Mouse (Mus musculus): ENCODE measurements around the gene Vwa5b2. TPM values are rescaled to one million over a fixed set of nuclear protein-coding genes. Genes with fewer than 3 reads are reported as not detected.

Gene Vwa5b2
- polyA plus RNA-seq, 1 experiment: 58.1 TPM

- Histone ChIP-seq H3K4me1 (ENCODE audit: control insufficient read depth, insufficient read depth, low read length) (peaks cover 12% of the 10 kb centered on the region), H3K27me3 (ENCODE audit: control insufficient read depth, insufficient read depth, low read length) (no peaks in the 10 kb centered on the region), H3K27ac (ENCODE audit: insufficient read depth, low read length) (peak within 1 kb of the TSS; percentile 66), H3K4me3 (replicated peaks; ENCODE audit: insufficient read depth, low read depth, low read length) (peak within 1 kb of the TSS; percentile 74)
- 1% methylated on average over 54 of the region's 54 CpGs for WGBS
- peak; percentile 66 to 76 for DNase-seq
- TF ChIP-seq POLR2A (IDR thresholded peaks at IDR 0.05; ENCODE audit: borderline replicate concordance, insufficient read depth, low read length) (peak; percentile 39; the same call in 1 of the 2 replicates), CTCF (IDR thresholded peaks at IDR 0.05; ENCODE audit: borderline replicate concordance, insufficient read depth, low read depth, low read length) (no peak)
Observed at GRCm38 (mm10) chr16:20629731-20630634, 40.7 kb downstream of the Vwa5b2 start, which contains the start of gene Ece2. Gene Ece2, plus strand, starts transcription at chr16:20629828.

DNA sequence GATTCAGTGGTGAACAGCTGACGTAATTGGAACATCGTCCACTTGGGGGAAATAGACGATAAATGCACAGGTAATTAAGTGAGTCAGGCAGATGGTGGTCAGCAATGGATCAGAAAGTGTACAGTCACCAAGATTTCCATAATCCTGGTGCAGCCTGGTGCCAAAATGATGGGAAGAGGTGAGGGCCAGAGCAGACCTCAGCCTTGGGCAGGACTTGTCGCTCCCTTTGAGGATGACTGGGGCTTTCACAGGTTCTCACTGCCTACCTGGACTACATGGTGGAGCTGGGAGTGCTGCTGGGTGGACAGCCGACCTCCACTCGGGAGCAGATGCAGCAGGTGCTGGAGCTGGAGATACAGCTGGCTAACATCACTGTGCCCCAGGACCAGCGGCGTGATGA, 48.1 kb downstream of the Vwa5b2 start:
- TF ChIP-seq CTCF (IDR thresholded peaks at IDR 0.05; ENCODE audit: borderline replicate concordance, insufficient read depth, low read depth, low read length): no peak
- no peak for TF ChIP-seq POLR2A (IDR thresholded peaks at IDR 0.05; ENCODE audit: borderline replicate concordance, insufficient read depth, low read length)
- H3K4me1 ChIP-seq (ENCODE audit: control insufficient read depth, insufficient read depth, low read length): 0 out of 2 replicates have a peak, but pooled peaks cover 2% of the 10 kb centered on the region
- H3K27ac ChIP-seq (ENCODE audit: insufficient read depth, low read length): no peak overlapping the region
- no peaks in the 10 kb centered on the region for H3K27me3 ChIP-seq (ENCODE audit: control insufficient read depth, insufficient read depth, low read length)
- H3K4me3 ChIP-seq (replicated peaks; ENCODE audit: insufficient read depth, low read depth, low read length): no peak overlapping the region
- no peak for DNase-seq
- WGBS: 79% methylated on average over 8 of the region's 8 CpGs

GRCm38 (mm10) chr16:20638367-20638766, 49.1 kb downstream of the Vwa5b2 start:
- WGBS: 16% methylated on average over 8 of the region's 8 CpGs
- H3K27ac ChIP-seq (ENCODE audit: insufficient read depth, low read length): no peak overlapping the region
- no peak overlapping the region for H3K4me3 ChIP-seq (replicated peaks; ENCODE audit: insufficient read depth, low read depth, low read length)

GRCm38 (mm10) chr16:20642161-20642560, 52.9 kb downstream of the Vwa5b2 start:
- peak; percentile 74 to 82 for DNase-seq
- H3K4me3 ChIP-seq (replicated peaks; ENCODE audit: insufficient read depth, low read depth, low read length): no peak overlapping the region
- H3K27ac ChIP-seq (ENCODE audit: insufficient read depth, low read length): no peak overlapping the region
- no peaks in the 10 kb centered on the region for H3K27me3 ChIP-seq (ENCODE audit: control insufficient read depth, insufficient read depth, low read length)
- 0 out of 2 replicates have a peak, but pooled peaks cover 2% of the 10 kb centered on the region for H3K4me1 ChIP-seq (ENCODE audit: control insufficient read depth, insufficient read depth, low read length)
- WGBS: 2% methylated on average over 8 of the region's 8 CpGs
- TF ChIP-seq POLR2A (IDR thresholded peaks at IDR 0.05; ENCODE audit: borderline replicate concordance, insufficient read depth, low read length) (no peak), CTCF (IDR thresholded peaks at IDR 0.05; ENCODE audit: borderline replicate concordance, insufficient read depth, low read depth, low read length) (peak; percentile 77)

More at GRCm38 (mm10) chr16:20638367-20638766, 49.1 kb downstream of the Vwa5b2 start:
- Histone ChIP-seq H3K27me3 (ENCODE audit: control insufficient read depth, insufficient read depth, low read length) (no peaks in the 10 kb centered on the region), H3K4me1 (ENCODE audit: control insufficient read depth, insufficient read depth, low read length) (0 out of 2 replicates have a peak, but pooled peaks cover 2% of the 10 kb centered on the region)
- no peak for TF ChIP-seq CTCF (IDR thresholded peaks at IDR 0.05; ENCODE audit: borderline replicate concordance, insufficient read depth, low read depth, low read length)
- no peak for TF ChIP-seq POLR2A (IDR thresholded peaks at IDR 0.05; ENCODE audit: borderline replicate concordance, insufficient read depth, low read length)
- DNase-seq: no peak

- DNase-seq: no peak
- Histone ChIP-seq H3K4me3 (replicated peaks; ENCODE audit: insufficient read depth, low read depth, low read length) (no peak overlapping the region), H3K27me3 (ENCODE audit: control insufficient read depth, insufficient read depth, low read length) (no peaks in the 10 kb centered on the region), H3K27ac (ENCODE audit: insufficient read depth, low read length) (no peak overlapping the region), H3K4me1 (ENCODE audit: control insufficient read depth, insufficient read depth, low read length) (0 out of 2 replicates have a peak, but pooled peaks cover 2% of the 10 kb centered on the region)
- TF ChIP-seq CTCF (IDR thresholded peaks at IDR 0.05; ENCODE audit: borderline replicate concordance, insufficient read depth, low read depth, low read length) (no peak), POLR2A (IDR thresholded peaks at IDR 0.05; ENCODE audit: borderline replicate concordance, insufficient read depth, low read length) (no peak)
- WGBS: 86% methylated on average over 7 of the region's 7 CpGs
Observed at GRCm38 (mm10) chr16:20643911-20644310, 54.6 kb downstream of the Vwa5b2 start.

DNA sequence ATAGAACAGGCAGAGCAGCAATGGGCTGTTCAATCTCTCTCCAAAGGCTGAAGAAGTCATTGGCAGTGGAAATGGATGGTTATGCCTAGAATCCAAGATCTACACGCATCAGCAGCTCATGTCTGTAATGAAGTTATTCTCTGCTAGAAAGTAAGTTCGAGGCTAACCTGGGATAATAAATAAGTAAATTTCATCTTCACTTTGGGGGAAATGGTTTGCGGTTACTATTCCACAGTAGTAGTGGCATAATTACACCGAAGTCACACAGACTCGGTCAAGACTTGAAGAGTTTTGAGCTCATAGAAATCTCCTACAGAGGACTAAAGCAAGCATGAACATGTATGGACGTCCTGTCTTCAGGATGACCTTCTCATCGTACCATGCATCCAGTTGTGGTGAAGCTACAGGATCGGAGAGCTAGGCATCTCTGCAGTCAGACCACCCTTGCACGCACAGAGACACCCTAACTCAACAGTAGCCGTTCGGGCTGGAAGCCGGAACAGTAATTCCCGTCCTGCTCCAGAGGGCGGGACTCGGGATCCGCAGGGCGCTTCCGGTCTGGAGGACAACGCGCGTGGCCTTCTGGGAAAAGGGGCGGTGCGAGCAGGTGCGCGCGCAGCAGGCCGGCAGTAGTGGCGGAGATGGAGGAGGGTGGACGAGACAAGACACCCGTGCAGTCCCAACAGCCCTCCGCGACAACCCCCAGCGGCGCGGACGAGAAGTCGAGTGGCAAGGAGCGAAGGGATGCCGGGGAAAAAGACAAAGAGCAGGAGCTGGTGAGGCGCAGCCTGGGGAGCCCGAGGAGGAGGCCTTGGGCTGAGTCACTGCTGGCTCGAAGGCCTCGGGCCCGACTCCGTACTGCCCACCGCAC, 62.0 kb downstream of the Vwa5b2 start, which contains the start of gene Psmd2:
Psmd2 (plus strand) TSS at position 577 of the 871 bp plus-strand sequence.
- peak; percentile 96 to 97 for DNase-seq
- H3K27ac ChIP-seq (ENCODE audit: insufficient read depth, low read length): peak within 1 kb of the TSS; percentile 37
- no peak for TF ChIP-seq CTCF (IDR thresholded peaks at IDR 0.05; ENCODE audit: borderline replicate concordance, insufficient read depth, low read depth, low read length)
- peak; percentile 94 for TF ChIP-seq POLR2A (IDR thresholded peaks at IDR 0.05; ENCODE audit: borderline replicate concordance, insufficient read depth, low read length)
- peak within 1 kb of the TSS; percentile 73 for H3K4me3 ChIP-seq (replicated peaks; ENCODE audit: insufficient read depth, low read depth, low read length)
- no peaks in the 10 kb centered on the region; the same call in 1 of the 2 replicates for H3K4me1 ChIP-seq (ENCODE audit: control insufficient read depth, insufficient read depth, low read length)
- 2% methylated on average over 46 of the region's 46 CpGs for WGBS
- no peaks in the 10 kb centered on the region for H3K27me3 ChIP-seq (ENCODE audit: control insufficient read depth, insufficient read depth, low read length)

DNA sequence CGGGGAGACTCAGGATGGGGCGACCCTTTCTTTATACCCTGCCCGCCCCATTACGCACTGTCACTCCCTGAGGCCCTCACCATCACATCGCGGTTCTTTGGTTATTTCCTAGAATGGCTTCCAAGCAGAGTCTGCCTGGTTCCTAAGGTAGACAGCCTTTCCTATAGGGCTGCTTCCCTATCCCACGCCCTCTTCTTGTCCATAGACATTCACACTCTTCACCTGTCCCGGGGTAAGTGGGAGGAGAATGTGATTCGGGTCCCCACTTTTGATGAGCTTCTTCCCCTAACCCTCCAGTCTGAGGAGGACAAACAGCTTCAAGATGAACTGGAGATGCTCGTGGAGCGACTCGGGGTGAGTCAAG, 62.7 kb downstream of the Vwa5b2 start:
- Histone ChIP-seq H3K27ac (ENCODE audit: insufficient read depth, low read length) (peak overlapping the region; percentile 17; the same call in 1 of the 2 replicates), H3K27me3 (ENCODE audit: control insufficient read depth, insufficient read depth, low read length) (no peaks in the 10 kb centered on the region), H3K4me3 (replicated peaks; ENCODE audit: insufficient read depth, low read depth, low read length) (peak overlapping the region; percentile 73), H3K4me1 (ENCODE audit: control insufficient read depth, insufficient read depth, low read length) (no peaks in the 10 kb centered on the region; the same call in 1 of the 2 replicates)
- TF ChIP-seq CTCF (IDR thresholded peaks at IDR 0.05; ENCODE audit: borderline replicate concordance, insufficient read depth, low read depth, low read length): no peak
- TF ChIP-seq POLR2A (IDR thresholded peaks at IDR 0.05; ENCODE audit: borderline replicate concordance, insufficient read depth, low read length): no peak
- 7% methylated on average over 12 of the region's 12 CpGs for WGBS
- DNase-seq: no peak
